Mouse (Mus musculus): ENCODE results near the gene Armh3. TPM values are rescaled to one million over a fixed set of nuclear protein-coding genes. Genes with fewer than 3 reads are reported as not detected.

The Armh3 gene
- polyA plus RNA-seq, 1 experiment from 2014 or later, result 7.5 TPM

DNA sequence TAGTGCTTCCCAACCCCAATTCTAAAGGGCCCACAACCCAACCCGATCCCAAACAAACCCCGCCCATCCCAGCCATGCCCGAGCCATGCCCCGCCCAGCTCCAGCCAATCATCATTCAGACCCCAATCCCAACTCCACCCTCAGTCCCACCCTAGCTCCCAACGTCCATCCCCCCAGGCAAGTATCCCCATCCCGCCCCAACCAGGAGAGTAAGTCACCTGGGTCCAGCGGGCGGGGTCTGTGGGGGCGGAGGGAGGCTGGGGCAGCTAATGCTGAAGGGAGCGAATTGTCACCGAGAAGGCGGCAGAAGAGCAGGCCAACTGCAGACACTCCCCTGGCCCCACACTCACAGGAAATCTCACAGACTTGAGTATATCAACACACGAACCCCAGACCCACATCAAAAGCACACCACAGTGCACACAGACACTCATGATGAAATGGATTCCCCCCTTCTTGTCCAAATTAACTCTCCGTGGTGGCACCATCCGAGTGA is 202.2 kb downstream of the Armh3 start:
- WGBS, result 11% methylated on average over 15 of the region's 15 CpGs
- DNase-seq (ENCODE audit: low spot score), result no peak
- no peaks in the 10 kb centered on the region for H3K27me3 ChIP-seq (ENCODE audit: control insufficient read depth, insufficient read depth, low read length)
- no peak overlapping the region for H3K9ac ChIP-seq (ENCODE audit: low read length)
- no peaks in the 10 kb centered on the region; the same call in 1 of the 2 replicates for H3K4me1 ChIP-seq (replicated peaks; ENCODE audit: control insufficient read depth, insufficient read depth)
- no peak for ATAC-seq (ENCODE audit: low FRiP score, low TSS enrichment)
- no peak overlapping the region for H3K4me3 ChIP-seq (ENCODE audit: low read depth, low read length)
- no peak for TF ChIP-seq EP300 (optimal IDR thresholded peaks at IDR 0.05)
- no peak for TF ChIP-seq CTCF (IDR thresholded peaks at IDR 0.05; ENCODE audit: low read depth)
- H3K27ac ChIP-seq (replicated peaks), result no peak overlapping the region
- no peaks in the 10 kb centered on the region for H3K36me3 ChIP-seq (ENCODE audit: control insufficient read depth, insufficient read depth, low read length)
- no peaks in the 10 kb centered on the region for H3K9me3 ChIP-seq (ENCODE audit: control insufficient read depth, low read length)
- H3K4me2 ChIP-seq (replicated peaks; ENCODE audit: low read depth), result peak overlapping the region; percentile 34

DNA sequence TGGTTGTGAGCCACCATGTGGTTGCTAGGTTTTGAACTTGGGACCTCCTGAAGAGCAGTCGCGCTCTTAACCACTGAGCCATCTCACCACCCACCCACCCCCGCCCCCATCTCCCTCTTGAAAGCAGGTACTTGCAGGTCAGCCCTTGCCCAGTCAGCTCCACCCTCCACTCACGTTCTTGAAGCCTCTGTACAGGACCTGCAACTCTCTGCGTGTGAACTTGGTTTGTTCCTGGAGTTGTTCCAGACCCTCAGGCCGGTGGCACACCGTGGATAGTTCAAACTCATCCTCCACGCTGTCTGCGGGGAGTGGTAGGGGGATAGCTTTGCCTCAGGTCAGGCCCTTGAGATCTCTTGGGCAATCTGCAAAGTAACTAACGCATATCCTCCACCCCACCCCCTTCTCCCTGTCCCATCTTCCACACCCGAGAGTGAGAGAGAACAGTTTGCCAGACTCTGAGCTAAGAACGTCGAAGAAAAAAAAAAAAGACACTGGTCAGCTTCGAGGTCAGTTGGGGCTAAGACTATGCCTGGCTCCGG is 202.8 kb downstream of the Armh3 start:
- no peaks in the 10 kb centered on the region for H3K36me3 ChIP-seq (ENCODE audit: control insufficient read depth, insufficient read depth, low read length)
- H3K9me3 ChIP-seq (ENCODE audit: control insufficient read depth, low read length), result no peaks in the 10 kb centered on the region
- DNase-seq (ENCODE audit: low spot score) (no peak), ATAC-seq (ENCODE audit: low FRiP score, low TSS enrichment) (peak; percentile 12; the same call in 1 of the 2 replicates)
- H3K27me3 ChIP-seq (ENCODE audit: control insufficient read depth, insufficient read depth, low read length), result no peaks in the 10 kb centered on the region
- H3K9ac ChIP-seq (ENCODE audit: low read length), result no peak overlapping the region
- no peak for TF ChIP-seq CTCF (IDR thresholded peaks at IDR 0.05; ENCODE audit: low read depth)
- no peak for TF ChIP-seq EP300 (optimal IDR thresholded peaks at IDR 0.05)
- WGBS, result 23% methylated on average over 14 of the region's 15 CpGs
- H3K4me2 ChIP-seq (replicated peaks; ENCODE audit: low read depth), result peak overlapping the region; percentile 34
- H3K4me1 ChIP-seq (replicated peaks; ENCODE audit: control insufficient read depth, insufficient read depth), result no peaks in the 10 kb centered on the region; the same call in 1 of the 2 replicates
- no peak overlapping the region for H3K4me3 ChIP-seq (ENCODE audit: low read depth, low read length)
- H3K27ac ChIP-seq (replicated peaks), result no peak overlapping the region

DNA sequence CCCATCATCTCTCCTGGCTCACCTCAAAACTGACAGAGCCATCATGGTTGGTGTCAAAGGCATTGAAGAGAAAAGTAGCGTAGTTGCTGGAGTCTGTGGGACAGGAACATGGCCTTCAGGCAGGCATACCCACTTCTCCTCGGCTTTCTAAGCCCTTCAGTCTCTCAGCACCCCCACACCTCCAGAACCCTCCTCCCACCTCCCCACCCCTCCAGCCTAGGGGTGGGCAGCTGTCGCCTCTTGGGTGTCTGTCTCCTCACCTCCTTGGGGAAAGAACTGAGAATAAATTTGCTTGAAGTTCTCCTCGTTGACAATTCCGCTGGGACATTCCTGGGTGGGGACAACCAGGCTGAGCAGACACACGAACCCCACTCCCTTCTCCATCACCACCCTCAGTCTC is 203.6 kb downstream of the Armh3 start:
- no peak overlapping the region for H3K9ac ChIP-seq (ENCODE audit: low read length)
- no peaks in the 10 kb centered on the region for H3K36me3 ChIP-seq (ENCODE audit: control insufficient read depth, insufficient read depth, low read length)
- no peak overlapping the region for H3K27ac ChIP-seq (replicated peaks)
- H3K4me3 ChIP-seq (ENCODE audit: low read depth, low read length), result no peak overlapping the region
- 58% methylated on average over 6 of the region's 6 CpGs for WGBS
- no peaks in the 10 kb centered on the region for H3K9me3 ChIP-seq (ENCODE audit: control insufficient read depth, low read length)
- TF ChIP-seq CTCF (IDR thresholded peaks at IDR 0.05; ENCODE audit: low read depth), result no peak
- TF ChIP-seq EP300 (optimal IDR thresholded peaks at IDR 0.05), result no peak
- ATAC-seq (ENCODE audit: low FRiP score, low TSS enrichment) (no peak), DNase-seq (ENCODE audit: low spot score) (no peak)
- no peaks in the 10 kb centered on the region for H3K27me3 ChIP-seq (ENCODE audit: control insufficient read depth, insufficient read depth, low read length)
- H3K4me1 ChIP-seq (replicated peaks; ENCODE audit: control insufficient read depth, insufficient read depth), result no peaks in the 10 kb centered on the region; the same call in 1 of the 2 replicates
- no peak overlapping the region for H3K4me2 ChIP-seq (replicated peaks; ENCODE audit: low read depth)

DNA sequence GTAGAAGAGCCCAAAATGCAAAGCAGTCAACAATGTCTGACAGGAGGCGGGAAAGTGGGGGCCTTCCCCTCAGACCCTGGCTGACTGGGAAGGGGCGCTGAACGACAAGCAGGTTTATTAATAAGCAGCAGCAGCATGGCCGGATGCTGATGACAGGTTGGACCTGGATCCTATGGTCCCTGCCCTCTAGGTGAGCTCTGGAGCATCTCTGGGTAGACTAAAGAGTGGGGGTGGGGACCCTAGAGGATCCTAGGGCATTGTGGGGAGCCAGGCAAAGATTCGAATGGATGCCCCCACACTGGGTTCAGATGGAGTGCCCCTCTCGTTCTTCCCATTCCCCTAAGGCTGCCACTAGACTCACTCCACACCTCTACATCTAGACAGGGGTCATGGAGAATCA is 205.9 kb downstream of the Armh3 start:
- Histone ChIP-seq H3K9ac (ENCODE audit: low read length) (no peak overlapping the region), H3K9me3 (ENCODE audit: control insufficient read depth, low read length) (no peaks in the 10 kb centered on the region), H3K27me3 (ENCODE audit: control insufficient read depth, insufficient read depth, low read length) (no peaks in the 10 kb centered on the region), H3K4me2 (replicated peaks; ENCODE audit: low read depth) (no peak overlapping the region), H3K4me1 (replicated peaks; ENCODE audit: control insufficient read depth, insufficient read depth) (no peaks in the 10 kb centered on the region; the same call in 1 of the 2 replicates), H3K36me3 (ENCODE audit: control insufficient read depth, insufficient read depth, low read length) (no peaks in the 10 kb centered on the region), H3K4me3 (ENCODE audit: low read depth, low read length) (no peak overlapping the region), H3K27ac (replicated peaks) (no peak overlapping the region)
- TF ChIP-seq CTCF (IDR thresholded peaks at IDR 0.05; ENCODE audit: low read depth), result no peak
- no peak for TF ChIP-seq EP300 (optimal IDR thresholded peaks at IDR 0.05)
- DNase-seq (ENCODE audit: low spot score), result no peak
- no peak for ATAC-seq (ENCODE audit: low FRiP score, low TSS enrichment)
- WGBS, result 87% methylated on average over 6 of the region's 6 CpGs

DNA sequence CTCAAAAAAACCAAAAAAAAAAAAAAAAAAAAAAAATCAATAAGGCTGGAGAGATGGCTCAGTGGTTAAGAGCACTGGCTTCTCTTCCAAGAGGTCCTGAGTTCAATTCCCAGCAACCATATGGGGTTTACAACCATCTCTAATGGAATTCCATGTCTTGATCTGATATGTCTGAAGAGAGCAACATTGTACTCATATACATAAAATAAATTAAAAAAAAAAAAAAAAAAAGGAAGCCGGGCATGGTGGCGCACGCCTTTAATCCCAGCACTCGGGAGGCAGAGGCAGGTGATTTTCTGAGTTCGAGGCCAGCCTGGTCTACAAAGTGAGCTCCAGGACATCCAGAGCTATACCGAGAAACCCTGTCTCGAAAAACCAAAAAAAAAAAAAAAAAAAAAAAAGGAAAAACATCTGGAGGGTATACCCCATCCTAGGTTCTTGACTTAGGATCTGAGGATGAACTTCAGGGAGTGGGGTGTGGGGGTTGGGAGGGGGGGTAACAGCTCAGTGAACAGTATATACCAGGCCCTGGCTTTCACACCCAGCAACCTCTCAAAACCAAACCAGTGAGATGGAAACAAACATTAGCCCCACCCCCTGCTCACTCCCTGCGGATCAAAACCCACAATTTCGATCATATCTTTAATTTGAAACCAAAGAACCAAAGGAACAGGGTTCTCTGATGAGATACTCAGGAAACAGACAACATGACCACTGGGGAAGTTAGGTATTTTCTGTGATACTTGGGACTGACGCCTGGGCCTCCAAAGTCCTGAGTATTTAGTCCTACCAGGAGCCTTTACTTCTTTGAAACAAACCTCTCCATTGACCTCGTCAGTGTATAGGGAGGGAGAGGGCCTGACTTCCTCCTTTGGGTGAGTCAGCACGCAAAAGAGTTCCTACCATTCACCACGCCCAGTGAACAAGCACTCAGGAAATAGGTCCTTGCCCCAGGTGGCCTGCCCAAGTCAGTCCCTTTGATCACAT is 208.1 kb downstream of the Armh3 start:
- peak; percentile 67 for DNase-seq (ENCODE audit: low spot score)
- peak; percentile 89 for ATAC-seq (ENCODE audit: low FRiP score, low TSS enrichment)
- WGBS, result 70% methylated on average over 12 of the region's 13 CpGs
- H3K4me3 ChIP-seq (ENCODE audit: low read depth, low read length), result no peak overlapping the region
- no peak overlapping the region for H3K4me2 ChIP-seq (replicated peaks; ENCODE audit: low read depth)
- TF ChIP-seq EP300 (optimal IDR thresholded peaks at IDR 0.05), result no peak
- no peak for TF ChIP-seq CTCF (IDR thresholded peaks at IDR 0.05; ENCODE audit: low read depth)
- H3K27ac ChIP-seq (replicated peaks), result peak overlapping the region; percentile 70
- no peaks in the 10 kb centered on the region for H3K36me3 ChIP-seq (ENCODE audit: control insufficient read depth, insufficient read depth, low read length)
- H3K9me3 ChIP-seq (ENCODE audit: control insufficient read depth, low read length), result no peaks in the 10 kb centered on the region
- H3K27me3 ChIP-seq (ENCODE audit: control insufficient read depth, insufficient read depth, low read length), result no peaks in the 10 kb centered on the region
- no peak overlapping the region for H3K9ac ChIP-seq (ENCODE audit: low read length)
- no peaks in the 10 kb centered on the region for H3K4me1 ChIP-seq (replicated peaks; ENCODE audit: control insufficient read depth, insufficient read depth)
